Mouse (Mus musculus) heart, embryonic 12.5 days (tissue): ENCODE data around the gene Nin. TPM values are rescaled to one million over a fixed set of nuclear protein-coding genes. Genes with fewer than 3 reads are reported as not detected.

Experiments
- ATAC-seq: fragments of 200-750 bp; cut with Nextera tagmentation; 2 replicates; pipeline ENCODE4 v1.8.0; 2017; ENCODE audit warnings: moderate TSS enrichment, moderate library complexity; ENCODE audit not compliant: insufficient number of reproducible peaks, low FRiP score
- H3K27ac ChIP-seq: fragments of 300-500 bp; sonication (generic); 2 replicates; pipeline ENCODE4 v1.5.1; 2016; ENCODE audit warnings: mild to moderate bottlenecking, moderate library complexity; ENCODE audit not compliant: poor library complexity, severe bottlenecking
- H3K27me3 ChIP-seq: fragments of 300-500 bp; sonication (generic); replicated peaks from 2 replicates; pipeline ENCODE4 v1.6.1; 2016; ENCODE audit warnings: mild to moderate bottlenecking, moderate library complexity
- H3K36me3 ChIP-seq: fragments of 300-500 bp; sonication (generic); 2 replicates; pipeline ENCODE4 v1.6.1; 2016; ENCODE audit warnings: mild to moderate bottlenecking, moderate library complexity
- H3K4me1 ChIP-seq: fragments of 300-500 bp; sonication (generic); replicated peaks from 2 replicates; pipeline ENCODE4 v1.6.1; 2016; ENCODE audit warnings: mild to moderate bottlenecking
- H3K4me2 ChIP-seq: fragments of 300-500 bp; sonication (generic); 2 replicates; pipeline ENCODE4 v1.6.1; 2016; ENCODE audit warnings: mild to moderate bottlenecking, moderate library complexity
- H3K4me3 ChIP-seq: fragments of 300-500 bp; sonication (generic); 2 replicates; pipeline ENCODE4 v1.5.1; 2016; ENCODE audit warnings: mild to moderate bottlenecking
- H3K9ac ChIP-seq: fragments of 300-500 bp; sonication (generic); 2 replicates; pipeline ENCODE4 v1.6.1; 2016; ENCODE audit warnings: mild to moderate bottlenecking, moderate library complexity
- H3K9me3 ChIP-seq: fragments of 300-500 bp; sonication (generic); replicated peaks from 2 replicates; pipeline ENCODE4 v1.6.1; 2016; ENCODE audit warnings: mild to moderate bottlenecking, moderate library complexity
- WGBS: fragments of 180-500 bp; shearing (Covaris S2); methylation state at CpG from one replicate; pipeline ENCODE4 v1.1.7; 2016; 5-methylcytosine and 5-hydroxymethylcytosine counted together
- polyA plus RNA-seq: library from polyadenylated mRNA; unstranded; fragments of >200 nt; fragmentation: Nextera tagmentation; extraction: Ambion mirVana; gene quantifications from 2 replicates; pipeline ENCODE4 v1.2.1, GENCODE M21; 2016

Nin gene
- polyA plus RNA-seq, 1 experiment from 2014 or later, result 11.4 TPM

- peaks cover 4% of the 10 kb centered on the region for H3K36me3 ChIP-seq
- no peaks in the 10 kb centered on the region for H3K27me3 ChIP-seq
- H3K27ac ChIP-seq, result no peak overlapping the region
- H3K4me2 ChIP-seq, result no peak overlapping the region
- H3K4me1 ChIP-seq, result peaks cover 12% of the 10 kb centered on the region
- H3K9ac ChIP-seq, result no peak overlapping the region
- ATAC-seq, result no peak
- 0 out of 2 replicates have a peak, but pooled peaks cover 3% of the 10 kb centered on the region for H3K9me3 ChIP-seq
- no peak overlapping the region for H3K4me3 ChIP-seq
- WGBS, result 86% methylated on average over 3 of the region's 3 CpGs
Measured at GRCm38 (mm10) chr12:70082935-70083532, 30.5 kb downstream of the Nin start.

GRCm38 (mm10) chr12:70082485-70082884, 31.0 kb downstream of the Nin start:
- Histone ChIP-seq H3K4me1 (peaks cover 12% of the 10 kb centered on the region), H3K4me3 (no peak overlapping the region), H3K4me2 (no peak overlapping the region), H3K9me3 (0 out of 2 replicates have a peak, but pooled peaks cover 3% of the 10 kb centered on the region), H3K27ac (no peak overlapping the region), H3K9ac (no peak overlapping the region), H3K27me3 (no peaks in the 10 kb centered on the region), H3K36me3 (peaks cover 7% of the 10 kb centered on the region)
- no peak for ATAC-seq
- WGBS, result 80% methylated on average over 9 of the region's 9 CpGs

GRCm38 (mm10) chr12:70078471-70079025, 35.0 kb downstream of the Nin start:
- H3K4me3 ChIP-seq, result no peak overlapping the region
- no peak overlapping the region for H3K9ac ChIP-seq
- H3K27ac ChIP-seq, result no peak overlapping the region
- WGBS, result 83% methylated on average over 7 of the region's 7 CpGs
- peaks cover 5% of the 10 kb centered on the region for H3K4me1 ChIP-seq
- no peak overlapping the region for H3K4me2 ChIP-seq
- no peaks in the 10 kb centered on the region for H3K27me3 ChIP-seq
- H3K36me3 ChIP-seq, result peaks cover 11% of the 10 kb centered on the region; the same call in 1 of the 2 replicates
- H3K9me3 ChIP-seq, result no peaks in the 10 kb centered on the region
- ATAC-seq, result no peak

GRCm38 (mm10) chr12:70076493-70076892, 37.0 kb downstream of the Nin start:
- Histone ChIP-seq H3K4me3 (no peak overlapping the region), H3K9me3 (no peaks in the 10 kb centered on the region), H3K27ac (no peak overlapping the region), H3K27me3 (no peaks in the 10 kb centered on the region), H3K4me2 (no peak overlapping the region), H3K36me3 (peaks cover 11% of the 10 kb centered on the region; the same call in 1 of the 2 replicates), H3K9ac (no peak overlapping the region), H3K4me1 (peaks cover 13% of the 10 kb centered on the region)
- no peak for ATAC-seq
- 89% methylated on average over 11 of the region's 11 CpGs for WGBS

- Histone ChIP-seq H3K27ac (no peak overlapping the region), H3K4me1 (peaks cover 13% of the 10 kb centered on the region), H3K36me3 (peaks cover 11% of the 10 kb centered on the region; the same call in 1 of the 2 replicates), H3K9me3 (no peaks in the 10 kb centered on the region), H3K27me3 (no peaks in the 10 kb centered on the region), H3K9ac (no peak overlapping the region), H3K4me3 (no peak overlapping the region), H3K4me2 (no peak overlapping the region)
- no peak for ATAC-seq
- 66% methylated on average over 2 of the region's 2 CpGs for WGBS
Measured at GRCm38 (mm10) chr12:70075001-70075400, 38.5 kb downstream of the Nin start.

GRCm38 (mm10) chr12:70070888-70071287, 42.6 kb downstream of the Nin start:
- H3K36me3 ChIP-seq, result no peaks in the 10 kb centered on the region
- no peak overlapping the region for H3K4me3 ChIP-seq
- no peaks in the 10 kb centered on the region for H3K9me3 ChIP-seq
- H3K4me2 ChIP-seq, result no peak overlapping the region
- H3K4me1 ChIP-seq, result peaks cover 26% of the 10 kb centered on the region
- H3K9ac ChIP-seq, result no peak overlapping the region
- 89% methylated on average over 7 of the region's 7 CpGs for WGBS
- no peak for ATAC-seq
- H3K27ac ChIP-seq, result no peak overlapping the region
- H3K27me3 ChIP-seq, result no peaks in the 10 kb centered on the region

GRCm38 (mm10) chr12:70070306-70070705, 43.2 kb downstream of the Nin start:
- Histone ChIP-seq H3K4me1 (peaks cover 28% of the 10 kb centered on the region), H3K4me2 (no peak overlapping the region), H3K27me3 (no peaks in the 10 kb centered on the region), H3K9me3 (no peaks in the 10 kb centered on the region), H3K27ac (no peak overlapping the region), H3K9ac (no peak overlapping the region), H3K4me3 (no peak overlapping the region), H3K36me3 (no peaks in the 10 kb centered on the region)
- ATAC-seq, result no peak
- 70% methylated on average over 4 of the region's 4 CpGs for whole genome bisulfite sequencing

GRCm38 (mm10) chr12:70068647-70069257, 44.8 kb downstream of the Nin start:
- no peaks in the 10 kb centered on the region for H3K27me3 ChIP-seq
- peaks cover 26% of the 10 kb centered on the region for H3K4me1 ChIP-seq
- no peak for ATAC-seq
- no peaks in the 10 kb centered on the region for H3K36me3 ChIP-seq
- no peaks in the 10 kb centered on the region for H3K9me3 ChIP-seq
- no peak overlapping the region for H3K27ac ChIP-seq
- no peak overlapping the region for H3K9ac ChIP-seq
- WGBS, result 56% methylated on average over 6 of the region's 6 CpGs
- H3K4me2 ChIP-seq, result no peak overlapping the region
- H3K4me3 ChIP-seq, result no peak overlapping the region

- ATAC-seq, result no peak
- no peaks in the 10 kb centered on the region for H3K36me3 ChIP-seq
- H3K4me1 ChIP-seq, result peaks cover 24% of the 10 kb centered on the region
- H3K27me3 ChIP-seq, result no peaks in the 10 kb centered on the region
- no peaks in the 10 kb centered on the region for H3K9me3 ChIP-seq
- WGBS, result 68% methylated on average over 9 of the region's 9 CpGs
- H3K4me3 ChIP-seq, result no peak overlapping the region
- H3K9ac ChIP-seq, result no peak overlapping the region
- H3K4me2 ChIP-seq, result no peak overlapping the region
- no peak overlapping the region for H3K27ac ChIP-seq
Measured at GRCm38 (mm10) chr12:70067849-70068248, 45.7 kb downstream of the Nin start.

GRCm38 (mm10) chr12:70062114-70062513, 51.4 kb downstream of the Nin start:
- no peak for ATAC-seq
- WGBS, result 31% methylated on average over 3 of the region's 3 CpGs
- peaks cover 9% of the 10 kb centered on the region; the same call in 1 of the 2 replicates for H3K4me1 ChIP-seq

GRCm38 (mm10) chr12:70058956-70059851, 54.3 kb downstream of the Nin start:
- H3K27ac ChIP-seq, result no peak overlapping the region
- H3K27me3 ChIP-seq, result no peaks in the 10 kb centered on the region
- H3K9ac ChIP-seq, result no peak overlapping the region
- H3K36me3 ChIP-seq, result peaks cover 28% of the 10 kb centered on the region
- H3K4me2 ChIP-seq, result no peak overlapping the region
- no peak for ATAC-seq
- 0 out of 2 replicates have a peak, but pooled peaks cover 4% of the 10 kb centered on the region for H3K4me1 ChIP-seq
- H3K4me3 ChIP-seq, result no peak overlapping the region
- WGBS, result 67% methylated on average over 14 of the region's 14 CpGs
- no peaks in the 10 kb centered on the region for H3K9me3 ChIP-seq

More at GRCm38 (mm10) chr12:70062114-70062513, 51.4 kb downstream of the Nin start:
- Histone ChIP-seq H3K4me2 (no peak overlapping the region), H3K9ac (no peak overlapping the region), H3K4me3 (no peak overlapping the region), H3K27ac (no peak overlapping the region), H3K9me3 (no peaks in the 10 kb centered on the region), H3K36me3 (peaks cover 4% of the 10 kb centered on the region), H3K27me3 (no peaks in the 10 kb centered on the region)
